Mouse (Mus musculus) left cerebral cortex, adult 18-20 months (tissue): ENCODE data around the gene Kcnq5. TPM values are rescaled to one million over a fixed set of nuclear protein-coding genes. Genes with fewer than 3 reads are reported as not detected.

Experiments used
- DNase-seq, 2 experiments: peaks; one replicate each; pipeline ENCODE4 v3.0.0; 2021 to 2022; ENCODE audit warnings: low spot score in 2 of 2, mixed read lengths in 1 of 2
- total RNA-seq, 2 experiments: library from RNA; stranded (reverse); gene quantifications; 2 replicates each; pipeline ENCODE4 v1.2.3; 2021

The Kcnq5 gene
- total RNA-seq, 2 experiments from 2014 or later, result 74.4 to 80.2 TPM

DNA sequence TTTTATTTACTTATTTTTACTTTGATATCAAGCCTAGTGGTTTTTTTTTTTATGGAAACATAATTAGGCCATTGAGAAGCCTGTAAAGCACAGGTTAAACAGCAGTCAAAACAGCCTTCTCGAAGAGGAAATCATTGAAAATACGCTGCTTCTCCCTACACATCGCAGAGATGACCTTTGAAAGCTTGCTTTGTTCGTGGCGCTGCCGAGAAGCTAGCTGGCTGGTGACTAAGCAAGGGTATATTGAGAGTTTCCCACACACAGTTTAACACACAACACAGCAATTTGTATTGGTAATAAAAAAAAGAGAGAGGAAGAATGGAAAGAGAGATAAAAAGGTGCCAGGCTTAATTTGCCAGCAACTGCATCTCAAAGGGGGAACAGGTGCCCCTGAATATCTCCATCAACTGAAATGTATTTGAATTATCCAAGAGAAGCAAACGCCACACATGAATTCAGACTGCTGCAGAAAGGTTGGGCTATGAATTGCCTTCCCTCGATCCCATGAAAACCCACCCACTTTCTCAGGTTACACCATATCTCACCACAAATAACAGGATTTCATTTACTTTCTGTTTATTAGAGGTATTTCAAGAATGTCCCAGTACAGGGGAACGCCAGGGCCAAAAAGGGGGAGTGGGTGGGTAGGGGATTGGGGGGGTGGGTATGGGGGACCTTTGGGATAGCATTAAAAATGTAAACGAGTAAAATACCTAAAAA, 461.8 kb downstream of the Kcnq5 start:
- DNase-seq, result no peak

DNA sequence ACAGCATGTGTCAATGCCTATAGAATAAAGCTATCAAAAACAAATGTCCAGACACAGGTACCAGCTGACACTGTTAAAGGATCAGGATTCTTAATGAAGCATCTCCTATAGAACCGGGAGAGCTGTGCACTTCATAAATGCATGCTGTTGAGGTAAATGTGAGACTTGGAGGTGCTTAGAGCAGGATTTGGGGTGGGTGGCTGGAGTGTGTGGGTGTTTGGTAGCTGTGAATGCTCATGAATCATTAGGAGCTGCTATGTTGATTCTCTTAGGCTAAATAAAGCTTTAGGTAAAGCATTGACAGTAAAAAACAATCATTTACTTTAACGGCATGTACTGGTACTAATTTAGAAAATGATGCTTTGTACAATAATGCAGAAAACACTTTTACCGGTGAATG, 465.4 kb downstream of the Kcnq5 start:
- no peak for DNase-seq

DNA sequence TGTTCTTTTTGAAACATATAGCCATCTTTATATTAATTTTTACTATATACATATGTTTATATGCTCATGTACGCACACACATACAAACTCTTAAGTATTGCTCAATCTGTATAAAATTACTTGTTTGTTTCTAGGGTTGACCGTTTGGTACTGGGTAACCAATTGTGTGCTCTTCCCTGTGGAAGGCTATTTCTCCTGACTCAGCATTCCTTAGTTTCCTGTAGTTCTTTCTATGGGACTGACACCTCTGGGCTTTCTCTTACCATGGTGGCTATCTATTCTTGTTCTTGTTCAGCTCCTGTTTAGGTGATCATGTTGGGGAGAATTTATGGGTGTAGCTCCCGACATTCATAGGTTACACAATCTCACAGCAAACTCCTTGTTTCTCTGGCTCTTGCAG, 473.1 kb downstream of the Kcnq5 start:
- no peak for DNase-seq

DNA sequence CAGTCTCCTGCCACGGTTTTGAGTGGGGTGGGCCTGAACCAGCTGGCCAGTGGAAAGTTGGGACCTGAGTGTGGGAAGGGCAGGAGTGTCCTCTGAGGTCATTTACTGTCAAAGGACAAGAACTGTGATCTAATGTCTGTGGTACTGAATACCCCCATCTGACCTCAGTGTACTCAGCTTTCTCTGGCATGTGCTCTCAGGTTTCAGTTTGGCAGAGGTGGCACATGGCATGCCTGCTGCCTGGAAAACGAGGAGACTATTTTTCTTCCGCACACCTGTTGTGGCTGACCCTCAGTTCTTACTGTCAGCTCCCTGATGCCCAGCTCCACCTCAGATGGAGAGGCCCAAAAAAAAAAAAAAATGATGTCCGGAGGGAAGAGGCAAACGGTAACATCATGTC, 475.5 kb downstream of the Kcnq5 start:
- no peak for DNase-seq

DNA sequence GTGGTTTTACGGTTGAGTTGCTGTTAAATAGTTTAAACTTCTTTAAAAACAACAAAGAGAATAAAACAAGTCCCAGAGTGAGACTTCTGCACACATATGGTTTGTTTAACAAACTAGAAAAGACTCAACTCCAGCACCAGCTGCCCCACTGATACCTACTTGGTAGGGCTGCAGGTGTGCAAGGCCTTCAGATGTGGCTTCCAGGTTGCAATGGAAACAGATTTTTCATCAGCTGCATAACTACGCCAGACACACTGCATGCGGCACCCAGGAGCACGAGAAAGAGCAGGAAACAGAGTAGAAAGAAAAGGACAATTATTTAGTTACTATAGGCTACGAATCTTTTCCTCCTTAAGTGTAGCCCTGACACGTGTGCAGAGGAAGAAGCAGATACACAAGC, 492.4 kb downstream of the Kcnq5 start:
- no peak for DNase-seq

DNA sequence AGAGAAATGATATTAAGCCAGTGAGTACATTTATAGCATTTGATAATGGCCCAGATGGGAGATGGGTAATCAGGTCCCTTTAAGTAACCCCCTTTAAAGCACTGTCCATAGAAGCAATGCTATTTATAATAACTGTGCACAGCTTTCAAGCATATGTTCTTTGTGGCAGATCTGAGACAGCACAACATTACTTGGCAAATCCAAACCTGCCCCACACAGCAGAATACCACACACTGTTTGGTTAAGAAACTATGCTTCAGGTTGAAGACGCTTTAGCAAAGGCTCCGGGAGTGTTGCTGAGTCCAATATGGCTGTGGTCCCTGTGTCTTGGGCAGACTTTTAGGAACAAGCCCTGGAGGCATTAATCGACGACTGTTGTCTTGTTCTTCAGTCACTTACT, 495.3 kb downstream of the Kcnq5 start:
- peak in 1 of 2 experiments; percentile 47 for DNase-seq

DNA sequence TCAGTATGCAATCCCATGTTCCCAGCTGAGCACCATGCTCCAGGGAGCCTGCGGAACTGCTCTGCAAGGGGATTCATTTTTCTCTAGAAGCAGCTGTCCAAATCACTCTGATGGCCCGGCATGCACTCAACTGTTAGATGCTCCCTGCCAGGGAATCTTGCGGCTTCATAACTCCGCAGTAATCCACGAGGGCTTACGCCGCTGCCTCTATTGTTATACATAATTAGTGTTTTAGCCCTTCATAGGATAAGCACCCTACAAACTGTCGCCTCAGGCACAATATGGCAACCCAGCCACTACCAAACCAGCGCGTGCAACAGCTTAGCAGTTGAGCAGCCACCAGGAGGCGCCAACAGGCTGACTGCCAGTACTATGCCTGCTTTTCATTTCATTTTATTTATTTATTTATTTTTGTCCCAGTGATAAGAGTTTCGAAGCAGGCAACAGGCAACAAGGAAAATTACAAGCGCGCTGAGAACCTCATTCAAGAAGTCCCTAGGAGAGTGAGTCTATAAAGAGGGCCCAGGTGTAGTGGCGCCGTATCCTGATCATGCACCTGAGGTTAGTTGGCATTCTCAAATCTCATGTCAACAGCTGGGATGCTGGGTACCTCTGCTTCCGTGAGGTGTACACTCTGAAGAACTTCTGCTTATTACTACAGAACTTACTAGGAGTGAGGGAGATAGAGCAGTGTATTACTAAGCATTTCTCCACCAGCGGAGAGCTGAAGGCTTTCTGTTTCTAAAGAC, 500.6 kb downstream of the Kcnq5 start:
- peak; percentile 50 to 65 for DNase-seq

DNA sequence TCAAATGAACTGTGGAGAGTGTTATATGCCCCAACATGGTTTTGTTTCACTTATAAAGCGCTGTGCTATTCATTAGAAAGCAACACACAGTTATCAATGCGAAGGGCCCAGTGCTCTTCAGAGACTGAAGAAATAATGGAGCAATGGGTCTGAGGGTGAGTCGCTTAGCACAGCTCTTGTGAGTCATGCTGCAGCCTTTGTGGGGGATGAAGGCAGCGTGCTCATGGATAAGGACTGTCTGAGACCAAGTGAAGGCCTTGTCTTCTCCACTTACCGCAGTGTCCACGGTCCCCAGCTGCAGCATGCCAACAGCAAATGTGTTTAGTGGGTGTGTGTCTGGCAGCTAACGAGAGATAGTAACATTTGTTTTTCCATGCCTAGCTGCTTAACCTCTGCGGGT, 503.2 kb downstream of the Kcnq5 start:
- DNase-seq, result no peak

DNA sequence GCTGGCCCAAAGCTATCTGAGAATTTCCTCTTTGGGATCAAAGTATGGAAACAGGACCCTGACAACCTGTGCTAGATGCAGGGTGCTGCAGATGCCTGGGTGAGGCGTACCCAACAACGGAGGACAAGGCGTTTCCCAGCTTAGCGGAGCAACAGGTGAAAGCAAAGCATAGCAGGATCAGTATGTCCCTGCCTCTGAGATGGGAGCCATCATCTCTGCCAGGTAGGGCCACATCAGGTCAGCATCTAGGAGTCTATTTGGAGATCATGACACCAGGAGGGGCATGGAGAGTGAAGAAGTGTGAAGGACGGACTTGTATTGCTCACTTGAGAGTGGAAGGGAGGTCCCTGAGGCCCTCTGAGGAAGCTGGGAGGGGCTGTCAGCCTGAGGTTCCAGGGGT, 505.8 kb downstream of the Kcnq5 start:
- no peak for DNase-seq

DNA sequence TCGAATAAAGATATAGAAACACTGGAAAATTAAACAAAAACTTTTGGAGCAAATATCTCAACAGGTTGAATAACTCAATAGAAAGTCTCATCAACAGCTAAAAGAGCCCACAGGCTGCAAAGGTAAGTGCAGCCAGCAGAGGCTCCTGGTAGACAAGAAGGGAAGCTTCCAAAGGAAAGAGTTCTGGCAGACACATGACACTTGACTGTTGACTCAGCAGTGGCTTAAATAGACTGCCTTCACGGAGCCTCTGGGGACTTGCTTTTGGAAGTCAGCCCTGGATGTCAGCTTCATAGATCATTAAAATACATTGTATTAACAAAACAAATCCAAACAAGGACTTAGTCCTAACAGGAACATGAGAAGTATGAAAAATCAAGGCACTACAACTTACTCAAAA, 513.5 kb downstream of the Kcnq5 start:
- no peak for DNase-seq

DNA sequence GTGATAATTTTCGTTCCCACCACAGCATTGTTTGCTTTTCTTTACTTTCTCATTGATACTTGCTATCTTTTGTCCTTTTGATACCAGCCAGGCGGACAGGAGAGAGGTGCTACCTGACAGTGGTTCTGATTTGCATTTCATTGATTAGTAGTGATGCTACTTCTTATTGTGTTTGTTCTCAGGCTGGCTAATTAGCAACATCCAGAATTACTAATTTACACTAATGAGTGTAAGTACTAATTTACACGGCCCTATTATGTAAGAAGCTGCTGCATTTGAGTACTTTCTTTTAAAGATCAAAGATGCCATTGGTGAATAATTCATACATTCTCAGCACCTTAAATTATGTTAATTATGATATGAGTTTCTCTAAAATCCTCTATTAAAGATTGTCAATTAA, 525.0 kb downstream of the Kcnq5 start:
- DNase-seq, result no peak

DNA sequence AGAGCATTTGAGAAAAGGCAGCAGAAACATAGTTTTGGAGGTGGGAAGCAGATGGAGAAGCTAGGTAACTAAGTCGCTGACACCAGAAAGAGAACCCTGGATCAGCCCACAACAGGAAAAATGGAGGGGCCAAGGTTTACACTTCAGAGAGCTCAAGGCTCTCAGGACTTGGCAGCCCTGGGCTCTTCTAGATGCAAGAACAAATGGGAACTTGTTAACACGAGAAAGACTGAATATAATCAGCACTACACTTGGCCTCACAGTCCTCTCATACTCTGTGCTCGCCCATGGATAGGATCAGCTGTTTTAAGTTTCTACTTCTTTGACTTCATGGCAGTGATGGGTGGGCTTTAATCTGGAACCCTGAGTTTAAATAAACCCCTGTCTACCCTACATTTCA, 526.9 kb downstream of the Kcnq5 start:
- DNase-seq, result no peak

DNA sequence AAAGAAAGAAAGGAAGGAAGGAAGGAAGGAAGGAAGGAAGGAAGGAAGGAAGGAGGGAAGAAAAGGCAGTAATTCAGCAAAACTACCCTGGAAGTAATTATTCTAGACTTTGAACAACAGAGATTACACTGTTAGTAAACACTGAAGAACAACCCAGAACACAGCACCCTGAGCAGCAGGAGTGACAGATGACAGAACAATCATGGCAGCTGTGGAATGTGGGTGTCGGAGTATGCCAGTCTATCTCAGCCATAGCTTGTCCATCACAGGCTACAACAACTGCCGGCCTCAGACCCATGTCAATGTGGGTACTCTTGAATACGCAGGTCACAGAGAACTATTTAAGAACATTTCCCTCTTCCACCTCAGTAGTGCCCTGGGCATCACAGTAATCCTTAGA, 530.1 kb downstream of the Kcnq5 start:
- DNase-seq, result no peak

DNA sequence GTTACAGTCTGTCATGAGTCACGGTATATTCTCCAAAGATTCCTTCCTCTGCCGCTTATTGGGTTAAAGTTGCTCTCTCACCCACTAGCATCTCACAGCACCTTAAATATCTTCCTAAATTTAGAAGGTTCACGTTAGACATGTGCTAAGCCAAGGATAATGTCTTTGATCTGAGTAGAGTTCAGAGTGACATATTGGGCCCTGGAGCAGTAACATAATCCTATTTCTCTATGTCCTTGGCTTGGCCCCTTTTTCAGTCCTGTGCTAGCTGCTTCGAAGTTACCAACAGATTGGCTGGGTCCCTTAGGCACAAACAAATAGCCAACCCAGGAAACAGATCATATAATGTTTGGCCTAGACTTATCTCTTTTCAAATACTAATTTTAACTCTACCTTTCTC, 533.7 kb downstream of the Kcnq5 start:
- DNase-seq, result no peak

DNA sequence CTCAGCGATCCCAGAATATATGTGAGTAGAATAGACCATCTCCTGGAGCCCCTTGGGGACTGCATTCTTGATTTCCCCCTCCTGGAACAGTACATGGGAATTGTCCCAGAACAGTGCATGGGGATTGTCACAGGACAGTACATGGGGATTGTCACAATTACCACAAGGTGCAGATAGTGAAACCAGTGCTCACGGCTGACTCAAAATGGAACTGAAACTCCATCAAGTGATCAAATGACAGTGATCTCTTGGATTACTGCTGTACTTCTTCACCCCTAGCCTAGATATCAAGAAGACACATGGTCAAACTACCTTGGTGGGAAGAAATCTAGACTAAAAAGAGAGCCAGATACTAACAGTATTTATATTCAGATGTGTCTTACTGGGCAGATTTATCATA, 536.1 kb downstream of the Kcnq5 start:
- no peak for DNase-seq

DNA sequence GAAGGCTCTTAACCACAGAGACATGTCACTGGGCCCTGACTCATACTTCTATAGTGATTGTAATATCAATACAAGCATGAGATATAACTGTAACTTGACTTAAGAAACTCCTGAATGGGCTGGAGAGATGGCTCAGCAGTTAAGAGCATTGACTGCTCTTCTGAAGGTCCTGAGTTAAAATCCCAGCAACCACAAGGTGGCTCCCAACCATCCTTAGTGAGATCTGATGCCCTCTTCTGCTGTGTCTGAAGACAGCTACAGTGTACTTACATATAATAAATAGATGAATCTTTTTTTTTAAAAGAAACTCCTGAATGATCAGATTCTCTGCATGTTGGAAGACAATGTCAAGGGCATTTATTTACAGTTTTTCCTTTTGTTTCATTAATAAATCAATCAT, 542.4 kb downstream of the Kcnq5 start:
- DNase-seq, result peak; percentile 37 to 40

DNA sequence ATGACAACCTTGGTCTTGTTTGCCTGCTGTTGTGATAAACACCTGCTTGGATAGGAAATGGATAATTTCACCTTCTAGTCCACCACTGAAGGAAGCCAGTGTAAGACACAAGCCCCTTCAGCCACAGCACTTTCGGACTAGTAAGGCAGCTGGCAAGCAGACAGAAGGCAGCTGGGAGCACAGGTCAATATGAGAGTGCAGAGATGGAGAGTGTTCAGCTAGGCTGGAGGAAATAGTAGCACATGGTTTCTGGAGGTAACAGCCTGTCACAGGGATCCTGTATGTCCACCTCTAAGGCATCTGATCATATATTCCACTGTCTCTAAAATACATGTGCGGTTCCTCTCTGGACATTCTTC, 549.6 kb downstream of the Kcnq5 start:
- DNase-seq, result no peak

DNA sequence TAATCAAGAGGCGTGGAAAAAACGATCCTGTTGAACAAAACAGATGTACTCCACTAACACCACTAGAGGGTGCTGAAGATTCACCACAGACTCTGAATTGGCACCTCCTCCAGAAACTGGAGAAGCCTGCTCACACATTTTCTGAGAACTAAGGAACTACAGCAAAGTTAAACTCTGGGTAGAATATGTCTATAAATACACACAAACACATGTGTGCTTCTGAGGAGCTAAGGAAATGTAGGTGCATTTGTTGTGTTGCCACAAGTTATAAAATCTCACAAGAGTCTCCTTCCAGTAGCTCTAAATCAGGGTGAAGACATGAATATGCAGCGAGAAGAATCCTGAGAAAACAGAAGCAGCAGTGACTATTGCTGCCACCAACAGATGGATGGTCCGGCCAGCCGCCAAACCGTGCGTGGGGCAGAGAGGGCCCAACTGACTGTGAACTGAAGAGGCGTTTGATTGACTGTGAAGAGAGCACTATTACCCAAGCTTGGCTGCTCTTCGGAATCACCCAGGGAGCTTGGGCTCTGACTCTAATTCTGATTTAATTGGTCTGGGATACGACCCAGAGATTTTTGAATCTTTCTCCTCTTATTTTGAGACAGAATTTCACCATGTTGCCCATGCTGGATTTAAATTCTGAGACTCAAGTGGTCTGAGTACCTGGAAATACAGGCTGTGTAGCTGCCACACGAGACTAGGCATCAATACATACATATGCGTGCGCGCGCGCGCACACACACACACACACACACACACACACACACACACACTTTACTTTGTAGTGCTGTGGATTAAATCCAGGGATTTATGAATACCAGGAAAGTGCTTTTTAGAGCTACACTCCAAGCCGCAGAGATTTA, 550.2 kb downstream of the Kcnq5 start:
- DNase-seq, result peak; percentile 79 to 88

DNA sequence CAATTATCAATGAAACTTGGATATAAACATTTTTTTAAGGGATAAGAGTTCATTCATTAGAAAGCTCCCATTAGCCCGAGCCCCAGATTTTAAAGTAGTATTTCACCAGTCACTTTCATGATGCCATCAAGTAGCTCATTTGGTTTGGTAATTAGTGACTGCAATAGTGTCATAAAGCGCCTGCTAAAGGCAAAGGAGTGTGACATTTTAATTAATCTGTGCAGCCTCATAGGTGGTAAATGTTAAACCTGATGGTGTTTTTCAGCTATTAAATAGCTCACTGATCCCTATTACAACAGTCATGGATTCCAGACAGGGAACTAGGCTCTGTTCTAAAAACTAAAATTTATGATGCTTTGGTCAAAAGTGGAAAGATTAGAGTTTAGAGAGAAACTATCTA, 554.5 kb downstream of the Kcnq5 start:
- DNase-seq, result no peak

DNA sequence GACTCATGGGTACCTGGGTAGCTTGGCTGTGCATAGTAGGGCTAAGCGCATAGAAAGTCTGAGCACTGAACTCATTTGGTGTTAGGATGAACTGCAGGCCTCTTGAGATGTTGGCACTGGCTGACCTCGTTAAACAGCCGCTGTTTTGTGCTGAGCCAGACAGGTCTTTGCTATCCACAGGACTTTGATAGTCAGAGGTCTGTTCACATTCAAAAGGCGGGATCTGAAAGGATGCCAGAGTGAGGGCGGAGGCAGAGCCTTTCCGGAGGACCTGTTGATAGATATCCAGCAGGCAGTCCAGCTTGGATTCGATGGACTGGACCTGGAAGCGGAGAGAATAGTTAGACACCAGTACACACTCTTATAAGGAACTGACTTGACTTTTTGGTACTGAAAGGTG, 558.9 kb downstream of the Kcnq5 start:
- DNase-seq, result no peak

DNA sequence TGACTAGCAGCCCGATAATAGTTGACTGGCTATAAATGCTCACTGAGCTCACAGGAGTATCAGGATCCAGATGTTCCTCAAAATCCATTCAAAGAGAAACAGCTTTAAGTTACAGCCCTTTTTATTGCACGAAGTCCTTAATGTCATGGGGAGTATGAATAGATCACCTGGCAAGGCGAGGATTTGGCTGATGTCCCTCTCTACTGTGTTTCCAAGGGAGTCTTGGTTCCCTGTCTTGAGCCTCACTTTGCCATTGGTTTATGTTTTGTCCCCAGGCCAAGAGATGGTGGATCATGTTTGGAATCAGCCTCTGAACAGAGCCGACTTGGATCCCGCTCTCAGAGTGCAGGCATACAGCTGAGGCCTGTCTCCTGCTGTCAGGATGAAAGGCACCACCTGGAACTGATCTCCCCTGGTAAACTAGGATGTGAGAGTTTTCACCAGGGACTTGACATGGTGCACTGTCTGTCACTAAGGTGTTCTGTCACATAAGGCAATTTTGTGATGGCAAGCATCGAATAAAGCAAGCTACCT, 570.5 kb downstream of the Kcnq5 start:
- no peak for DNase-seq

DNA sequence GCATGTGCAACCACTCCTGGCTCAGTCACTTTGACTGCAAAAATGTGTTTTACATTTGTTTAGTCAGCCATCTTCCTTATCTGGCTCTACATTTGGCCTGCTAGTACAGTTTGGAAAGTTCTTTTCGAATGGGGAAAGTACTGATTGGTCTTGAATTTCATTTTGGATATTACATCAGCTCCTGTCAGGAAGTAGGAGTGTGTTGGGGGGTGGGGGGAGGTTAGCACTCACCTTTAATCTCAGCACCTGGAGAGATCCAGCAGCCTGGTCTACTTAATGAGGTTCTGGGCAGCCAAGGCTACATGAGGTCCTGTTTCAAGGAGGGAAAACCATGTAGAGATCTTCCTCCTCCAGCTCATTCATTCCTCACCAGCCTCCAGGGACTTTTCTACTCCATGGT, 578.5 kb downstream of the Kcnq5 start, which contains the start of gene Khdc1b:
Gene Khdc1b (plus strand): TSS at position 301 of the 400 bp plus-strand sequence.
- DNase-seq, result no peak
